Mouse (Mus musculus): ENCODE results near the gene Cox6a1.
"Not testable (repeated sequence)": the region's sequence is repeated elsewhere in the genome, so short reads cannot be mapped to it uniquely, and the experiment has no call there.

Gene Cox6a1

GRCm38 (mm10) chr5:115341314-115342165 lies 7.2 kb downstream of the Cox6a1 start:
- DNase-seq: no peak

- peak; percentile 95 for DNase-seq
Observed at GRCm38 (mm10) chr5:115340577-115341313, 8.0 kb downstream of the Cox6a1 start, which contains the start of the genes Gatc and Triap1. TSS of gene Gatc (minus strand) at chr5:115341178. TSS of gene Triap1 (plus strand) at chr5:115341225.

GRCm38 (mm10) chr5:115340007-115340406 lies 8.8 kb downstream of the Cox6a1 start:
- no peak for DNase-seq

GRCm38 (mm10) chr5:115333626-115334025 lies 15.2 kb downstream of the Cox6a1 start:
- DNase-seq: no peak

- no peak for DNase-seq
Observed at GRCm38 (mm10) chr5:115330955-115331354, 17.8 kb downstream of the Cox6a1 start.

- peak; percentile 42 for DNase-seq
Observed at GRCm38 (mm10) chr5:115327610-115328548, 20.9 kb downstream of the Cox6a1 start.

GRCm38 (mm10) chr5:115326875-115327609 lies 21.7 kb downstream of the Cox6a1 start, which contains the start of gene Srsf9:
TSS of gene Srsf9 (plus strand) at chr5:115327177.
- peak; percentile 97 for DNase-seq

GRCm38 (mm10) chr5:115326256-115326831 lies 22.4 kb downstream of the Cox6a1 start:
- no peak for DNase-seq

GRCm38 (mm10) chr5:115319004-115319940 lies 29.5 kb downstream of the Cox6a1 start:
- peak; percentile 88 for DNase-seq

GRCm38 (mm10) chr5:115317645-115318328 lies 31.0 kb downstream of the Cox6a1 start:
- peak; percentile 74 for DNase-seq

GRCm38 (mm10) chr5:115316968-115317644 lies 31.7 kb downstream of the Cox6a1 start:
- peak; percentile 29 for DNase-seq

GRCm38 (mm10) chr5:115313668-115313943 lies 35.2 kb downstream of the Cox6a1 start:
- DNase-seq: no peak

- no peak for DNase-seq
Observed at GRCm38 (mm10) chr5:115312816-115313667, 35.7 kb downstream of the Cox6a1 start.

GRCm38 (mm10) chr5:115312354-115312753 lies 36.4 kb downstream of the Cox6a1 start:
- no peak for DNase-seq

- DNase-seq: not testable (repeated sequence)
Observed at GRCm38 (mm10) chr5:115302190-115302589, 46.6 kb downstream of the Cox6a1 start.

- no peak for DNase-seq
Observed at GRCm38 (mm10) chr5:115301615-115302014, 47.2 kb downstream of the Cox6a1 start.

GRCm38 (mm10) chr5:115300792-115301614 lies 47.8 kb downstream of the Cox6a1 start, which contains the start of gene Dynll1:
TSS of gene Dynll1 (minus strand) at chr5:115300999.
- DNase-seq: peak; percentile 99

All from retina, postnatal 1 day (tissue).